19 mouse cellular contexts compared by ENCODE assay signal in genomic region chr13:90404392-90404791, GRCm38 (mm10).
A peak's percentile ranks its signal among the peaks of the same experiment; 100 is the strongest.
DNase-seq lines count a peak whose midpoint lies in the region; ATAC-seq lines count a peak whose summit lies in the region.
"Had no signal": no experiment of that assay in that cellular context is flagged by ENCODE, and none has a peak within 500 bp of the region (broad histone marks: within the 10 kb centered on the region; RNA-seq: fewer than 3 reads in every experiment).

No protein-coding gene starts in this region.

- DNase-seq in midbrain, embryonic 11.5 days (ENCODE audit: low spot score, missing footprints): peak; percentile 54
- DNase-seq in midbrain, embryonic 10.5 days (ENCODE audit: low spot score): no peak
- no peak for DNase-seq in thymus, postnatal 14 days
- DNase-seq: adrenal gland, adult 2 months; adrenal gland, postnatal 10 days; adrenal gland, postnatal 25 days; cerebellum, adult 11 months; cerebellum, adult 18-20 months; cerebellum, adult 8-10 months; cerebellum, adult 9-11 months; cerebellum, postnatal 14 days; cerebellum, postnatal 36 days had no signal

- H3K4me2 ChIP-seq in midbrain, embryonic 11.5 days: no peak overlapping the region
- no peak overlapping the region for H3K4me2 ChIP-seq in liver, embryonic 12.5 days
- H3K4me2 ChIP-seq: embryonic facial prominence, embryonic 12.5 days; forebrain, embryonic 13.5 days had no signal

- H3K27ac ChIP-seq in midbrain, embryonic 11.5 days (ENCODE audit: low read depth, low read length): no peak overlapping the region
- H3K27ac ChIP-seq in midbrain, embryonic 10.5 days (replicated peaks): no peak overlapping the region
- H3K27ac ChIP-seq in liver, embryonic 12.5 days: no peak overlapping the region
- H3K27ac ChIP-seq: embryonic facial prominence, embryonic 10.5 days; embryonic facial prominence, embryonic 12.5 days; forebrain, embryonic 13.5 days had no signal

- 87% methylated on average over 4 of the region's 4 CpGs for WGBS in midbrain, embryonic 11.5 days
- 88% methylated on average over 4 of the region's 4 CpGs for WGBS in midbrain, embryonic 10.5 days
- 75% methylated on average over 4 of the region's 4 CpGs for WGBS in liver, embryonic 12.5 days (ENCODE audit: insufficient replicate concordance)

- H3K36me3 ChIP-seq in midbrain, embryonic 11.5 days (ENCODE audit: control insufficient read depth, insufficient read depth, low read length): no peaks in the 10 kb centered on the region
- H3K36me3 ChIP-seq in midbrain, embryonic 10.5 days: no peaks in the 10 kb centered on the region
- no peaks in the 10 kb centered on the region for H3K36me3 ChIP-seq in liver, embryonic 12.5 days
- H3K36me3 ChIP-seq: embryonic facial prominence, embryonic 10.5 days; embryonic facial prominence, embryonic 12.5 days had no signal

- H3K9me3 ChIP-seq in midbrain, embryonic 11.5 days (ENCODE audit: control insufficient read depth, low read length): no peaks in the 10 kb centered on the region
- no peaks in the 10 kb centered on the region for H3K9me3 ChIP-seq in midbrain, embryonic 10.5 days (replicated peaks)
- no peaks in the 10 kb centered on the region for H3K9me3 ChIP-seq in liver, embryonic 12.5 days (replicated peaks)
- H3K9me3 ChIP-seq: embryonic facial prominence, embryonic 10.5 days; embryonic facial prominence, embryonic 12.5 days; forebrain, embryonic 13.5 days had no signal

- no peak overlapping the region for H3K9ac ChIP-seq in midbrain, embryonic 11.5 days (ENCODE audit: low read length)
- no peak overlapping the region for H3K9ac ChIP-seq in liver, embryonic 12.5 days
- H3K9ac ChIP-seq: embryonic facial prominence, embryonic 12.5 days; forebrain, embryonic 13.5 days had no signal

- no peaks in the 10 kb centered on the region for H3K27me3 ChIP-seq in midbrain, embryonic 11.5 days (ENCODE audit: control insufficient read depth, insufficient read depth, low read length)
- no peaks in the 10 kb centered on the region for H3K27me3 ChIP-seq in midbrain, embryonic 10.5 days (ENCODE audit: low read depth, poor library complexity, severe bottlenecking)
- H3K27me3 ChIP-seq in liver, embryonic 12.5 days (replicated peaks): no peaks in the 10 kb centered on the region
- H3K27me3 ChIP-seq: embryonic facial prominence, embryonic 12.5 days; forebrain, embryonic 13.5 days had no signal

- no peak for ATAC-seq in midbrain, embryonic 11.5 days (ENCODE audit: low FRiP score)
- ATAC-seq in common myeloid progenitor, adult 5-6 weeks (replicated peaks; ENCODE audit: low read depth, poor library complexity, severe bottlenecking): peak; percentile 32; the same call in 1 of the 2 replicates
- ATAC-seq in megakaryocyte progenitor cell, adult 5-6 weeks (replicated peaks; ENCODE audit: poor library complexity): peak; percentile 48; the same call in 1 of the 2 replicates
- ATAC-seq in liver, embryonic 12.5 days: no peak
- ATAC-seq: forebrain, embryonic 13.5 days; forebrain, embryonic 16.5 days had no signal

- H3K4me3 ChIP-seq in midbrain, embryonic 11.5 days (ENCODE audit: low read depth, low read length): no peak overlapping the region
- no peak overlapping the region for H3K4me3 ChIP-seq in midbrain, embryonic 10.5 days
- H3K4me3 ChIP-seq in liver, embryonic 12.5 days: no peak overlapping the region
- H3K4me3 ChIP-seq: embryonic facial prominence, embryonic 10.5 days; embryonic facial prominence, embryonic 12.5 days; forebrain, embryonic 13.5 days had no signal

- no peaks in the 10 kb centered on the region for H3K4me1 ChIP-seq in midbrain, embryonic 11.5 days (ENCODE audit: control insufficient read depth, insufficient read depth, low read length)
- no peaks in the 10 kb centered on the region for H3K4me1 ChIP-seq in midbrain, embryonic 10.5 days
- no peaks in the 10 kb centered on the region for H3K4me1 ChIP-seq in liver, embryonic 12.5 days
- H3K4me1 ChIP-seq: embryonic facial prominence, embryonic 10.5 days; embryonic facial prominence, embryonic 12.5 days; forebrain, embryonic 13.5 days had no signal

Comparison
In these comparisons a context has a peak if more than half of its experiments do, and no peak if none do; other contexts are left out.
1. ATAC-seq: peak in common myeloid progenitor, adult 5-6 weeks (single experiment) and megakaryocyte progenitor cell, adult 5-6 weeks (single experiment); none in midbrain, embryonic 11.5 days (single experiment) and liver, embryonic 12.5 days (single experiment).